Mouse (Mus musculus) T-helper 1 cell (primary cell): ENCODE results near the gene Pigk.

Source experiments
- in situ Hi-C: fragments of 300-600 bp; cut with MboI, MseI; formaldehyde crosslinking; loops from one replicate; pipeline ENCODE4 v1.15.1; 2025; ENCODE audit warnings: high pct_unique_total_duplicates

The Pigk gene

DNA sequence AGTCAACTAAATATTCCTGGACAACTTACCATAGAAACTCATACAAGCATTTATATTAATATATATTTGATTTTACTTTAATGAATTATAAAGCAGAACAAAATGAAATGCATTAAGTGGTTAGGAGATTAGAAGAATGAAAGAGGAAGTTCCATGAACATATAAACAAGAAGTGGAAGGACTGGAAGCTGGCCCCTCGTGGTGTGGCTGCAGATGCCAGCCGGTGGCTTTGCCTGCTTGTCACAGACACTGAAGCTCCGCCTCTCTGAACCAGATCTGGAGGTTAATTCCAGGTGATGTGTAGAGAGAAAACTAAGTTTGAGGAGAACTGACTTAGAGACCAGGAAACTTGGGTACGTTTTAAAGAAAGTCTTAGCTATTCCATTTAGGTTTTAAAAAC is 181.0 kb downstream of the Pigk start:
- in situ Hi-C loops = no loop called here

DNA sequence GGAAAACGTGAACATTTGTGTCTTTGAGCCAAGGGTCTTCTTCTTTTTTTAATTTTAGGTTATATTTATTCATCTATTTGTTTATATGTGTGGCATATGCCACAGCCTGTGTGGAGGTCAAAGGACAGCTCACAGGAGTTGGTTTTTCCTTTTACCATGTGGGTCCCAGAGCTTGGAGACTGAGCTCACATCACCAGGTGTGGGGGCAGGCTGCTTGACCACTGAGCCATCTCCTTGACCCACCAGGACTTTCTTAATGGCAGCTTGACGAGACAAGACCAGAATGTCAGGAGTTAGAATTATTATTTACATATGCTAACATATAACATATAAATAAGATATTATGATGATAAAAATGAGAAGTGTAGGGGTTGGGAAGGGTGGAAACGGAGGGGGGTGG is 182.2 kb downstream of the Pigk start:
- in situ Hi-C loops = no loop called here

DNA sequence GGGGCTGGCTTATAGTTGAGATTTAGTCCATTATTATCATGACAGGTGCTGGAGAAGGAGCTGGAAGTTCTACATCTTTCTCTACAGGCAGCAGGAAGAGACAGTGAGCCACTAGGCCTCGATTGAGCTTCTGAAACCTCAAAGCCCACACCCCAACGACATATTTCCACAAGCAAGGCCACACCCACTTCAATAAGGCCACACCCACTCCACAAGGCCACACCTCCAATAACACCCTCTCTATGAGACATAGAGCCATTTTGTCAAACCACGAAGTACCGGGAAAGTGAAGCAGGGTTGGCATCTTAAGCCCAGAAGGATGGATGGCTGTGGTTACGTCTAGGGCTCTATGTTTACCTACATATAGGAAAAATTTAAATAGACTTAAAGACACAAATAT is 183.3 kb downstream of the Pigk start:
- in situ Hi-C loops = no loop called here

DNA sequence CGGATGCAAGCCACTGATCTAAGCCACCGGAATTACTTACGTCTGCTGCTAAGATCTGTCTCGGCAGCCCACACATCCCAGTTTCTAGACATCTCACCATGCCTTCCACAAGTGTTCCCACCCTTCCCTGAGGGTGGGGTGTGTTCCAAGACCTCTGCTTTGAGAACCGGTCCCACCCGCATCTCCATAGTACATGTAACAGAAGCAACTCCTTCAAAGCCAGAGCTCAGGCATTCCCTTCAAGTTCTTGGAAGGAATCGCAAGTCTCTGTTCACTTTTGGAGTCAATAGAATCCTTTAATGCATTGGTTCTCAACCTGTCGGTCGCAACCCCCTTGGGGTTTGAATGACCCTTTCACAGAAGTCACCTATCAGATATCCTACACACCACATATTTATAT is 185.0 kb downstream of the Pigk start:
- in situ Hi-C loops = no loop called here

DNA sequence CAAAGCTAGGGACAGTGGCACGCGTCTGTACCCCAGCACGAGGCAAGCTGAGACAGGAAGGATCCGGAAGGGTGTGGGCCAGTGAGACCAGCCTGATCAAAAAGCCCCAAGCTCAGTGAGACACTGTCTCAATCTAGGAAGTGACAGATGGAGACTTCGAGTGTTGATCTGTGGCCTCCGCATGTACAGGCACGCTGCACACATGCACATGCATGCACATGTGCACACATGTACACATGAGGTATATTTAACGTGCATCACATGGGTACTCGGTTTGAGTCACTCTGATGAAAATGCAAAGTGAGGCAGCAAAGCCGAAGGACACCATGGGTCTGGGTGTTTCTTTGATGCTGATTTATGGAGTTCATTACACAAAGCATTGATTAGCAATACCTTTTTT is 191.1 kb downstream of the Pigk start:
- in situ Hi-C loops = no loop called here

DNA sequence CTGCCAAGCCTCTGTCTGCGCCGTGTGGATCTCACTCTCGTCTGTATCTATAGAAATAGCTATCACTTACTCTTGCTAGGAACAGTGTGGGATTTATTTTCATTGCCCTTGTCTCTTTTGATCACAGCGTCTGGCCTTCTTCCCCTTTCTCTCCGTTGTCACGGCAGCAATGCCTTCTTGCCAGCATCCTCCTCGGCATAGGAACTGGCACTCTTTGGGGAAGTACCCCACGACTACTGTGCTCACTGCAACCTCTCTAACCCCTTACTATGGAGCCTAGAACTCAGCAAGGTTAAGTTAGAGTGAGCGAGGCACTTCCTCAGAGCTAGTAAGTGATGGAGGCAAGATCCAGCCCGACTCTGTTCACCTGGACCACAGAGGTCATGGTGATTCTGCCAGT is 191.9 kb downstream of the Pigk start:
- in situ Hi-C loops = no loop called here

DNA sequence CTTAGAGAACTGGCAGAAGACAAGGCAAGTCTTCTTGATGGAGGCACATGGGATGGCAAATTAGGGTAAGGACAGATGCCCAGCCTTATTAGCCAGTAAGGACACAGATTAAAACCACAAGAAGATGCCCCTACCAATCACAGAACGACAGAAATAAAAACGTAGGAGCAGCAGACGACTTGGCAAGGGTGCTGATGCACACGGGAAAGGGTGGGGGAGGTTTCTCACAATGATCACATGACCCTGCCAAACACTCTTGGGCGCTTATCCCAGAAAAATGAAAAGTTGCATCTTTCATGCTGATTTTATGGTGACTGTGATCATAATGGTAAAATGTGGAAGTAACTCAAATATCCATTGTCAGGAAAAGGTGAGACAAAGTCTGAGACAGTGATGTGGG is 193.2 kb downstream of the Pigk start:
- in situ Hi-C loops = no loop called here

DNA sequence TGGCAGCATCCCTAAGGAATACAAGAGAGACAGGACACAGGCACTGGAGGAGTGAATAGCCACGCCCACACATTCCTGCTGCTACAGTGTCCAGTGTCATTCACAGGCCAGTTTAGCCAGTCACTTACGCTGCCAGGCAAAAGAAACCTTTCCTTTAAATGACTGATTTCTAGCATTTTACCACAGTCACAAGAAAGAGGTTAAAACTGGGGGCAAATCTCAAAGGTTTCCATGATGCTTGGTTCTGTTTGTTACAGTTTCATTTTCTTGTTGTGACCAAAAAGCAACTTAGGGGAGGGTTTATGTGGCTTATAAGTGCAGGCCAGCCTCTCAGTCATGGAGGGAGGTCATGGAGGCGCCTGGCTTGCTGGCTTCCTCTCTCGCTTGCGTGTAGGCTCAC is 193.8 kb downstream of the Pigk start:
- in situ Hi-C loops = no loop called here

DNA sequence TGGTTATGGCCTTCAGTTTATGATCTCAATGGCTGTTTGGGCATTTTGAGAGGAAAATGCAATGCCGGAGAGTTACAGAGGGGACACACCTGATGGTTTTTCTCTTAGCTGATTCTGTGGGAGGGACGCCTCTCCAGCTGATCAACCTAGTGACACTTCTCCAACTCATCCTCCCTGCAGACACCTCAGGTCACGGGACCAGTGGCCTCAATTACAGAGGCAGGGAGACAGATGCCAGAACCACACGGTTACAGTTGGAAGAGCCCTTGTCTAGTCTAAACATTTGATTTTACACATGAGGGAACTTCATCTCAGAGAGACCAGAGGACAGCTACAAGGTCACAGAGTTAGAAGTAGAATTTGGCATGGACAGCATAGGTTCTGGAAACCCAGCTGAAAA is 197.7 kb downstream of the Pigk start:
- in situ Hi-C loops = no loop called here

DNA sequence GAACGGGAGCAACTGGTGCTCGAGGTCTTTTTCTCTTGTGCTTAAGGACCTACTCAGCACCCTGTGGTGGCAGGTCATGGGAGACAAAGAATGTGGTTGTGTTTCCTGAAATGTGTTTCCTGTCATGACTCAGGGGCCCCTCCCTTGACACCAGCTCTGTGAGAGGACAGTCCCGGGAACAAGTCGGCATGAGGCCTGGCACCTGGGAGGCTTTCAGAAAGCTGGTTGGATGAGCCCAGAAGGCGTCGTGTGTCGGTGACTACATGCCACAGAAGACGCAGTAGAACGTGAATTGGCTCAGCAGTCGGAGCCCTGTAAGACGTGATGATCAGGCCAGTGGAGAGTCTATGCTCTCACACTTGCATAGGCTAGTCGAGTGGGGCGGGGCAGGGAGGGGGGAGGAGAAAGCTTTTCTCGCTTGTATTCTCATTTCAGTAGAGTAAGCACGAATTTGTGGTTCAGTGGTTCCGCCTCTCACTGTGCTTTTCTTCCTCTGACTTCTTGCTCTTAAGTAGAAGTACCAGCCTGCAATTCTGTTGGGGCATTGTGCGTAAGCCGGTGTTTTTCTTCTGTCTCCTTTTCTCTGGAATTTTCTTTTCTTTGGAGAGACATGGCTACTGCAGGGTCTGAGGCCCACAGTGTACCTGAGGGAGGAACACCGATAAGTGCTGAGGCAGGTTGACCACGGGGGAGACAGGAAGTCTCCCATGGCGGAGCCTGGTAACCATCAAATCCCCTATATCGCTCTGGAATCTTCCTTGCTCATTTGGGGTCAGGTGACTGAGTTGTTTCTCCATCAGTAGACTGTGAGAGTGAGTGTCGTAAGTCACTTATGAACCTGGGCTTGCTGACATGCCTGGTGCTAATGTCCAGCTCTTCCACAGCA is 198.6 kb downstream of the Pigk start:
- in situ Hi-C loops = no loop called here

DNA sequence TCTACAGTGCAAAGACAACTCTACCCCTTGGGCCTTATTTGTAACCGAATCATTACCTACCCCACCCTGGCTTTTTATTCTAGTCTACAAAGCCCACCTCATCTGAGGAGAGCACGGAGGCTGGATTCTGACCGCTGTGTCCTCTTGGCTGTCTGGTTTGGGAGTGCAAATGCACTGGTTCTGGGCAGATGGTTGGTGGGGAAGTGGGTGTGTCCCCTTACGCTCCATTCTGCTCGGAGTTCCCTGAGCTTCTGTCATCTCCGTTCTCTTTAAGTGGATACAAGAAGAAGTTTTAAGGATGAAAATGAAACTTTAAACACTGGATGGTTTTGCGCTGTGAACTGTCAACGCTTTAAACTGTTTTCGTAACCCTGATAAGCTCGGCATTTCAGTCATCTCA is 199.2 kb downstream of the Pigk start:
- in situ Hi-C loops = no loop called here

DNA sequence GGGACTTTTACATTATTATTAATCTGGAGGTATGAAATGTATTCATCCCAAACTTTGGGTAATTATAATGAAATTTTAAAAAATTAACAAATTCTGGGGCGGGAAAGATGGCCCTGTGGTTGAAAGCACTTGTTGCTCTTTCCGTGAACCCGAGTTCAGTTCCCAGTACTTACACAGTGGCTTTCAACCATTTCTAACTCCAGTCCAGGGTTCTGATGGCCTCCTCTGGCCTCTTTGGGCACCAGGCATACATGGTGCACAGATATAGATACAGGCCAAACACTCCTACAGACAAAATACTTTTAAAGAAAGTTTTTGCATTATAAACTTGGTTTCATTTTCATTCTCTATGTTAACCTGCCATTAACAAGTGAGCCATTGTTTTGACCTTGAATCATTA is 199.7 kb downstream of the Pigk start:
- in situ Hi-C loops = no loop called here

DNA sequence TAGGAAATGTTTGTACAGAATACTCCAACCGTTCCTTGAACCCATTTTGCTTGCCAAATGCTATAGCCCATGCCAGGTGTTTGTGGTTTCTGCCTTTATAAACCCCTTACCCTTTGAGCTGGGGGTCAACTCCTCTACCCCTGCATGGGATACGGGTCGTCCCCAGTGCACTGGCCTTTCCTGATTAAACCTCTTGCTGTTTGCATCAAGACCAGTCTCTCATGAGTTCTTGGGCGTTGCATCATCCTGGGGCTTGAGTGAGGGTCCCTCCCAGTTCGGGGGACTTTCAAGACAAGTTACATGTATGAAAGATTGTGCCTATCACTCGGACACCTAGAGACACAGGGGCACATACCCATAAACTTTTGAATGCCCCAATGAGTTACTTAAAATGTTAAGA is 200.5 kb downstream of the Pigk start:
- in situ Hi-C loops = no loop called here

DNA sequence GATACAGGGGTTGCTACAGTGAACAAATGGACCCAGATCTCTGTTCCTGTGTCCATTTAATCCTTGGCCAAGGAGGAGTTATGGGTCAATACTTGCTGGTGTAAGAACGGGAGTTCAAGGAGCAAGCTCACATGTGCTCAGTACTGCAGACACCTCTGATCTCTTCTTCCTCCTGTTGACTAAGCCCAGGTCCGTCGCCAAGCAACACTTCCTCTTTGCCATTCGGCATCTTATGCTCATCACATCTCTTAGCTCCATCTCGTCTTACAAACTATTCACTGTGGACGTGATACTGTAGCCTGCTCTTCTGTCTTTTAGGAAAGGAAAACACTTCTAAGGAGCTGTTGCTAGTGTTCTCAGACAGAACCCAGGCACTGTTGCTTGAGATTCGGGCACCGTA is 203.7 kb downstream of the Pigk start:
- in situ Hi-C loops = no loop called here

DNA sequence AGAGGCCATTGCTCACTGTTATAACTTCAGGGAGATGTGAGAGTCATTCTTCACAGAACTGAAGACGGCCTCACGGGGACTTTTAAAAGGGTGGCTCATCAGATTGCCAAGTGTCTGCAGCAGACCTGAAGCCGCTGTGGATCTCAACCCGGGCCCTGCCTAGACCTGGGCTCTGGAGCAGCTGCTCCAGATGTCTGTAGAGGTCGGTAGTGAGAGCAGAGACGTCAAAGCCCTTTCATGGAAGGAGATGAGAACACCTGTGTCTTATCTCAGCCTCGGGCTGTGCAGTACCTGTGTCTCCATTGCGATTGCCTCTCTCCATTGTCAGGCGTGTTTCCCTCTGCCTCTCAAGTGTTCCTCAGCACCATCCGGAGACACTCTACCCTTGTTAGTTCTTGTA is 205.2 kb downstream of the Pigk start:
- in situ Hi-C loops = no loop called here

DNA sequence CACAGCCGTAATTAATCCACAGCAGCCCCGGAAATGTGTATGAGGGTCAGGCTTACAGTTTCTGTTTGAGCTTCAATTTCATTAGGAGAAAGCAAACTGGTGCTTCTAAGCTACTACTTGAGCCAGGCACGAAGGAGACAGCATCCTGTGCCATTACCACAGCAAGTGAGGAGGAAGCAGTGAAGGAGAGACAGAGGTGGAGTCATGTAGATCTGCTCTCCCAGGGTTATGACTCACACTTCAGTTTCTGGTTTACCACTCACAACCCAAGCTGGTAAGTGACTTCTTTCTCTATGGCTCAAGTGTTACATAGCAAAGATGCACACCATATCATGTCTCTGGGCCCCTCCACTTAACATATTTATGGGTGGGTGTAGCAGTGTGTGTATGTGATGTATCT is 206.5 kb downstream of the Pigk start:
- in situ Hi-C loops = no loop called here

DNA sequence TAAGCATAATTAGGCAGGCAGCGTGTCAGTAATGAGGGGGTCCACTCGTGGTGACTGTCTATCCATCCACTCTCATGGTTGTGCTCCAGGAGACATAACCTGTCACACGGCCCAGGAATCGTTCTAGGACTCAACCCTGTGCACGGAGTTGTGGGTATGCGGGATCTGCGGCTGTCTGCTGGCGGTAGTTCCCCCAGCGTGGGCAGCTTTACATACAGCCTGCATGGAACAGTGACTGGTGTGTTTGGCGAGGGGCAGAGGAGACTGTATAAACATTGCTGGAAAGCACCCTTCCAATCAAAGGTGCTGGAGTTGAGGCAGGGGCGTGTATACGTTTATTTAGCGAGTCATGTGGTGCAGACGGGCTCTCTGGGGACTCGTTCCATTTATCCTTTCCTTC is 209.6 kb downstream of the Pigk start:
- in situ Hi-C loops = no loop called here

DNA sequence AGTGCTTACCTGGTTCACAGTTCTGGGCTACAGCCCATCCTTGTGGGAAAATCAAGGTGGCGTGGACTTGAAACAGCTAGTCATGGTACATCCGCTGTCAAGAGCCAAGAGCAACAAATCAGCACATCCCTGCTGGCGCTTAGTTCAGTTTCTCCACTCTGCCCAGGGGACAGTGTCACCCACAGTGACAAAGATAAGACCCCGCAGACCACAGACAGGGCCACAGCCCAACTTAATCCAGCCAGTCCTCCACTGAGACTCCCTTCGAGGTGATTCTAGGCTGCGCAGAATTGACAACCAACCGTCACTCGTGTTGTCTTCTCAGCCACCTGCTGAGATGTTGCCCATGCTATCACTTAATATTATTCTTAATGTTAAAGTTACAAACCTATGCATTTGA is 211.5 kb downstream of the Pigk start:
- in situ Hi-C loops = no loop called here

DNA sequence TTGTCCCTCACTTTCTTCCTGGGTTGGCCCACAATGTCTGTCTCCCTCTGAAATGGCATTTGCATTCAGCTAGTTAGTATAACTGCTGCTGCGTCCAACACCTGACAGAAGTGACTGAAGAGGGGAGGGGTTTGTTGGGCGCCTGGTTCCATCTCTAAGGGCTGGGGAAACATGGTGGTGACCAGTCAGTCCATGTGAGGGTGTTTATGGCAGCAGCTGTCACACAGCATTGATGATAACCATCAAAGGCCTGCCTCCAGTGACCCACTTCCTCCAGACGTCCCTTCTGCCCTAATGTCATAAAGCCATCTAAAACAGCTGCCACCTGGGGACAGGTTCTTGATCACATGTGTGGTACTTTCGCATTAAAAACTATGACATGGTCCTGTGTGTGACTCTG is 212.3 kb downstream of the Pigk start:
- in situ Hi-C loops = no loop called here

DNA sequence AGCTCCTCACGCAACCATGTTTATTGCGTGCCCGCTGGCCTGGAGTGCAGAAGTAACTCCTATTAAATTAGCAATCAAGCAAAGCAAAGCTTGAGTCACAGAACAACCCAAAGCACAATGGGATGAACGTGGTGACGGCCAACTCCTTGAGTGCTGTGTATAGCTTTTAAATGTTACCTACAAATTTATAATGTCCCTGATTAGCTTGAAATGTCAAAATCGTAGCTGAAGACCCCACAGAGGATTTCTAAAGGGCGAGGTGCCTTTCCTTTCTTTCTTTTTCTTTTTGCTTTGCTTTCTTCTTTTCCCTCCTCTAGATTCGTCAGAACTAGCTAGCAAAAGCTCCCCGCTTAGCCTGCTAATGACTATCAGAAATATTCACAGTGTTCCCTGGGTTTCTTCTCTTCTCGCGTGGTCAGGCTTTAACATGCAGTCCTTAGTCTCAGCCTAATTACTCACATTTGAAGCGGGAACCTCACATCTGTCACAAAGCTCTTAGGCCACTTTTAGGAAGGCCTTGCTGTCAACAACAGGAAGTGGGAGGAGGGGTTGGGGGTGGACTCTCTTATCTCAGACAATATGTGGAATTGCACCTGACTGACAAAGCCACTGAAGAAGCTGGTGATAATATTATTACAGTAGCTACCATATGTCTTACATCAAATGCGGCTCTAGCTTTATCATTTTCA is 214.5 kb downstream of the Pigk start:
- in situ Hi-C loops = no loop called here

DNA sequence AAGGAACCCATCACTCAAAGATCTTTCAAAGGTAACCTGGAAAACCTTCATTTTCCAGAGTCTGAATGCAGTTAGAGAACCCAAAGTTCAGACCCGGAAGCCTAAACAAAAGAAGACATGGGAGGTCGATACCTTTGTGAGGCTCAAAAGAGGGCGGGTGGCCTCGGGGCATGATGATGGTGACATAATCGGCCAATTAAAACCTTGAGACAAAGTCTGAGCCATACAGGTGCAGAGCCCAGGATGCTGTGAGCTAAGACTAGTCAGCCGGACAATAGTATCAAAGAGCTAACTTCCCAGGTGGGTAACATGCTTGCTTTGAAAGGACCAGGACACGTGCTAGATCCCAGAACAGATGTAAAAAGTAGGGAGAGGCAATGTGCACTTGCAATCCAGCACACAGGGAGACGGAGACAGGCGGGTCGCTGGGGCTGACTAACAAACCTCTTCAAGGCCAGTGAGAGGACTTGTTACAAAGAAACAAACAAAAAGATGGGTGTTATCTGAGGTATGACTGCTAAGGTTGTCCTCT is 215.4 kb downstream of the Pigk start:
- in situ Hi-C loops = no loop called here

DNA sequence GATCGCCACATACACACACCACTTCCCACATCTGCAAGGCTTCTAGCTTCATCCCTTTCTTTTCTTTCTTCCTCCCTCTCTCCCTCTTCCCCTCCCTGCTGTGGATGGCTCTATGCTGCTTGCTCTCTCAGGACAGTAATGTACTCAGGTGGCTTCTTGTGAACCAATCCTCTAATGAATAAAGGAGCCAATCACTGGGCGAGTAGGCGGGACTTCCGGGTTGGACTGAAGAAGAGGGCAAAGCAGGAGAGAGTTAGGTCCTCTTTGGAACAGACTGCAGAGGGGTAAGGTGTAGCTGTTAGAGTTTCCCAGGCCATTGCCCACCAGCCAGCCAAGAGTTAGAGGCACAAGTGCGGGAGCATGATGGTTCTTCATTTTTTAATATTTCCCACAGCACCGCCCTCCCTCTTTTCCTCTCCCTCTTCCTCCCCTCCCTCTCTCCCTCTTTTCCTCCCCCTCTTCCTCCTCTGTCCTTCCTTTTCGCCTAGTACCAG is 215.9 kb downstream of the Pigk start:
- in situ Hi-C loops = no loop called here

DNA sequence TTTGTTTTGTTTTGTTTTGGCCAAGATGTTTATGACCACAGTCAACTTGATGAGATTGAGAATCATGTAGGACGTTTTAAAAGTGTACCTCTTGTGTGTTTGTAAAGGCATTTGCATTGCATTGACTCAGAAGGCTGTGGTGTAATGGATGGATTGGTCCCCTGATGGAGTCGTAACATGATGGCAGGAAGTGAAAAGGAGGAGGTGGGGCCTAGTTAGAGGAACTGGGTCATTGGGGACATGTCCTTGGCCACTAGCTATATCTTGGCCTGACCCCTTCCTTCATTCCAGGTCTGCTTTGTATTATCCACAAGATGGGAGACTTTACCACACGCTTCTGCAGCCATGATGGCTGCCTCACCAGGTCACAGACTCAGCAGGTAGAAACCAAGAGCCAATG is 217.5 kb downstream of the Pigk start:
- in situ Hi-C loops = no loop called here
